Mouse (Mus musculus) heart, adult 2 months (tissue): Measurements from ENCODE around the gene Rpl18. TPM values are rescaled to one million over a fixed set of nuclear protein-coding genes. Genes with fewer than 3 reads are reported as not detected.

Experiments used
- DNase-seq, 2 experiments: peaks; one replicate each; pipeline ENCODE4 v3.0.0; 2021
- H3K27ac ChIP-seq: fragments of 200-600 bp; 2 replicates; pipeline ENCODE4 v1.8.1; 2022
- H3K27me3 ChIP-seq: fragments of 200-500 bp; 2 replicates; pipeline ENCODE4 v1.6.1; 2012; ENCODE audit warnings: mild to moderate bottlenecking, low read length, inconsistent platforms, mixed read lengths; ENCODE audit not compliant: control insufficient read depth, insufficient read depth
- H3K36me3 ChIP-seq: fragments of 200-500 bp; 2 replicates; pipeline ENCODE4 v1.6.1; 2012; ENCODE audit warnings: low read length, inconsistent platforms; ENCODE audit not compliant: control insufficient read depth, insufficient read depth
- H3K4me1 ChIP-seq: fragments of 200-500 bp; 2 replicates; pipeline ENCODE4 v1.6.1; 2011; ENCODE audit warnings: low read length; ENCODE audit not compliant: control insufficient read depth, insufficient read depth
- H3K4me3 ChIP-seq: fragments of 200-600 bp; 2 replicates; pipeline ENCODE4 v1.8.1; 2022
- H3K79me2 ChIP-seq: fragments of 200-500 bp; replicated peaks from 2 replicates; pipeline ENCODE4 v1.6.1; 2012; ENCODE audit warnings: mild to moderate bottlenecking, inconsistent platforms, low read length, moderate library complexity, mixed read lengths; ENCODE audit not compliant: control insufficient read depth, insufficient read depth
- H3K9ac ChIP-seq: fragments of 200-500 bp; 2 replicates; pipeline ENCODE4 v1.6.1; 2012; ENCODE audit warnings: low read depth, mild to moderate bottlenecking, control low read depth, inconsistent platforms, low read length, mixed read lengths
- CTCF ChIP-seq: fragments of 200-600 bp; IDR thresholded peaks from 2 replicates; pipeline ENCODE4 v1.8.1; 2022; ENCODE audit warnings: antibody characterized with exemption, mild to moderate bottlenecking, moderate library complexity
- EP300 ChIP-seq: fragments of 200-500 bp; IDR thresholded peaks from 2 replicates; pipeline ENCODE4 v1.6.1; 2011; ENCODE audit warnings: low read depth, low read length, control low read depth; ENCODE audit not compliant: insufficient read depth
- POLR2A ChIP-seq: fragments of 200-500 bp; IDR thresholded peaks from 2 replicates; pipeline ENCODE4 v1.6.1; 2011; ENCODE audit warnings: mild to moderate bottlenecking, low read depth, low read length, control low read depth; ENCODE audit not compliant: insufficient read depth
- WGBS: fragments of 180-500 bp; shearing (Covaris S2); methylation state at CpG from one replicate; pipeline ENCODE4 v1.1.7; 2018; 5-methylcytosine and 5-hydroxymethylcytosine counted together
- intact Hi-C: fragments of 180-260 bp; cut with DNase I; formaldehyde crosslinking; loops from one replicate; pipeline ENCODE4 v1.15.1; 2025
- polyA plus RNA-seq: library from polyadenylated mRNA; depleted of rRNA; stranded (reverse); fragments of >200 nt; gene quantifications from 2 replicates; pipeline ENCODE4 v1.2.3, GENCODE M21; 2012; rRNA removed
- total RNA-seq, 2 experiments: library from RNA; stranded (reverse); gene quantifications; 2 replicates each; pipeline ENCODE4 v1.2.3; 2021

Rpl18 gene
- total and polyA plus RNA-seq, 3 experiments = 496 to 697 (median 617) TPM

DNA sequence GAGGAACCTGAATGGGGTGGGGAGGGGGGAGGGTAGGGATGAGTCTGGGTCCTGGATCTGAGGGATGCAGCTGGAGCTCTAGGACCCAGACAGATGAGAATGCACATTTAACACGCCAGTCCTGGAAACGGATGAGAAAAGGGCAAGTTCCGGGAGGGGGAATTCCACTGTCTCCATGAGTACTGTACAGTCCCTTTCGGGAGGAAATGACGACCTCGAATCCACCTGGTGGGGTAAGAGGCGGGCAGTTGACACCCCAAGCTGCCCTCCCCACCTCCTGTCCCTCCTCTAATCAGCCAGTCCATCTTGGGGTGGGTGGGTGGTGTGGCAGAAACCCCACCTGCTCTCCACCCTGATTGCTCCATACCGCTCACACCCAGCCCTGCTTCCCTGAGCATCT is 50.7 kb downstream of the Rpl18 start:
- H3K36me3 ChIP-seq = no peaks in the 10 kb centered on the region
- DNase-seq = no peak
- H3K4me1 ChIP-seq = no peaks in the 10 kb centered on the region
- no peak for TF ChIP-seq EP300
- no peaks in the 10 kb centered on the region for H3K27me3 ChIP-seq
- H3K27ac ChIP-seq = no peak overlapping the region
- no peak overlapping the region for H3K4me3 ChIP-seq
- WGBS = 37% methylated on average over 8 of the region's 8 CpGs
- no peak overlapping the region for H3K9ac ChIP-seq
- intact Hi-C loops = no loop called here
- no peaks in the 10 kb centered on the region for H3K79me2 ChIP-seq

DNA sequence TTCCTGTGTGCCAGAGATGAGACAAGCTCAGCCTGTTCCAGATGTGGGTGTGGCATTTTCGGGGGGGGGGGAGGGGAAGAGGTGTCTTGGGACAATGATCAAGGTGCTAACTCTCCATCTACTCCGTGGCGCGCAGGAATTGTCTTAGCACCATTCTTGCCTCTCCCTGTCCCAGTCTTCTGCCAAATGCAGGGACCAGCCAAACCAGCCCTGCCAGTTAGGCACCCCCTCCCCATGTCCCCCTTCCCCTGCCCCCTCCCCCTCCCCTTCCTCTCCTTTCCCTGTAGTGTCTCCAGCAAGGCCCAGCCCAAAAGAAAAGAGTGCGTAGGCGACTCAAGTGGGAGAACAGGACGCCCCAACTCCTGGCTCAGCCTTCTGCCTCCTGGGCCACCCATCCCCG is 51.5 kb downstream of the Rpl18 start:
- Histone ChIP-seq H3K27me3 (no peaks in the 10 kb centered on the region), H3K4me3 (no peak overlapping the region), H3K4me1 (no peaks in the 10 kb centered on the region), H3K9ac (no peak overlapping the region), H3K36me3 (no peaks in the 10 kb centered on the region), H3K27ac (no peak overlapping the region), H3K79me2 (no peaks in the 10 kb centered on the region)
- no peak for TF ChIP-seq POLR2A
- TF ChIP-seq CTCF = no peak
- TF ChIP-seq EP300 = no peak
- intact Hi-C loops = no loop called here
- WGBS = 53% methylated on average over 8 of the region's 8 CpGs
- DNase-seq = no peak

DNA sequence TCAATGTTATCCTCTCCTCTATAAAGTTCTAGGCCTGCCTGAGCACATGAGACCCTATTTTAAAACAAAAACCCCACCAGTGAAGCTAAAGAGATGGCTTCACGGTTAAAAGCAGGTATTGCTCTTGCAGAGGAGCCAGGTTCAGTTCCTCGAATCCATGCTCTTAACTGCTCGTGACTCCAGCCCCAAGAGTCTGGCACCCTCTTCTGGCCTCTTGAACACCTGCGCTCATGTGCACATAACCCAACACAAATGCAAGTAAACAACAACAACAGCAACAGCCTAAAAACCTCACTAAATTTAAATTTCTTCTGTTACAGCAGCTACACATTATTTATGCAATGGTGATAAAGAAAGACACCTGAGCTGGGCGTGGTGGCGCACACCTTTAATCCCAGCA is 52.2 kb downstream of the Rpl18 start:
- Histone ChIP-seq H3K4me3 (no peak overlapping the region), H3K79me2 (no peaks in the 10 kb centered on the region), H3K4me1 (no peaks in the 10 kb centered on the region), H3K27ac (no peak overlapping the region), H3K36me3 (no peaks in the 10 kb centered on the region), H3K27me3 (no peaks in the 10 kb centered on the region), H3K9ac (no peak overlapping the region)
- intact Hi-C loops = no loop called here
- DNase-seq = no peak
- 95% methylated on average over 6 of the region's 6 CpGs for WGBS
- TF ChIP-seq POLR2A (no peak), CTCF (no peak), EP300 (no peak)

Other genes starting within 250 kb of the Rpl18 start
Only the 30 nearest of the 33 such genes appear.
- gene Dhdh, start 226.7 kb upstream of the Rpl18 start, total RNA-seq = 1 to 10 TPM; 8.2 to 8.9 TPM
- 6.4 and 10.1 TPM in 2 replicates for gene Dhdh, start 226.7 kb upstream of the Rpl18 start, polyA plus RNA-seq
- 100 to 1,000 TPM; 132 to 152 TPM for gene Nucb1, start 205.1 kb upstream of the Rpl18 start, total RNA-seq
- gene Nucb1, start 205.1 kb upstream of the Rpl18 start, polyA plus RNA-seq = 158 and 177 TPM in 2 replicates
- gene Ppp1r15a, start 189.2 kb upstream of the Rpl18 start, total RNA-seq = 10 to 100 TPM; 27.3 to 29.6 TPM
- gene Ppp1r15a, start 189.2 kb upstream of the Rpl18 start, polyA plus RNA-seq = 20.9 and 36.0 TPM in 2 replicates
- gene Plekha4, start 189.1 kb upstream of the Rpl18 start, total RNA-seq = 1 to 10 TPM; 2.9 to 3.2 TPM
- 6.7 and 7.2 TPM in 2 replicates for gene Plekha4, start 189.1 kb upstream of the Rpl18 start, polyA plus RNA-seq
- under 1 TPM in 1 of 2 experiments, not detected in 1; 0.76 TPM for gene Hsd17b14, start 160.6 kb upstream of the Rpl18 start, total RNA-seq
- 0.45 and 0.47 TPM in 2 replicates for gene Hsd17b14, start 160.6 kb upstream of the Rpl18 start, polyA plus RNA-seq
- 100 to 1,000 TPM; 219 to 306 TPM for gene Bcat2, start 145.3 kb upstream of the Rpl18 start, total RNA-seq
- 142 and 198 TPM in 2 replicates for gene Bcat2, start 145.3 kb upstream of the Rpl18 start, polyA plus RNA-seq
- not detected for gene Fgf21, start 100.0 kb upstream of the Rpl18 start, total RNA-seq
- gene Fgf21, start 100.0 kb upstream of the Rpl18 start, polyA plus RNA-seq = not detected in 2 replicates
- not detected for gene Fut1, start 98.2 kb upstream of the Rpl18 start, total RNA-seq
- gene Fut1, start 98.2 kb upstream of the Rpl18 start, polyA plus RNA-seq = 0.25 TPM in 1 of 2 replicates, not detected in the other
- under 1 TPM; 0.26 to 0.27 TPM for gene Izumo1, start 93.6 kb upstream of the Rpl18 start, total RNA-seq
- 0.29 and 0.70 TPM in 2 replicates for gene Izumo1, start 93.6 kb upstream of the Rpl18 start, polyA plus RNA-seq
- gene Rasip1, start 88.0 kb upstream of the Rpl18 start, total RNA-seq = 10 to 100 TPM; 25.0 to 25.5 TPM
- 30.5 and 30.9 TPM in 2 replicates for gene Rasip1, start 88.0 kb upstream of the Rpl18 start, polyA plus RNA-seq
- gene Mamstr, start 75.5 kb upstream of the Rpl18 start, total RNA-seq = 1 to 10 TPM; 3.8 to 4.0 TPM
- gene Mamstr, start 75.5 kb upstream of the Rpl18 start, polyA plus RNA-seq = 11.3 and 12.0 TPM in 2 replicates
- gene Fut2, start 49.1 kb upstream of the Rpl18 start, total RNA-seq = under 1 TPM; 0.50 to 0.60 TPM
- gene Fut2, start 49.1 kb upstream of the Rpl18 start, polyA plus RNA-seq = 1.1 and 1.9 TPM in 2 replicates
- gene Ntn5, start 31.4 kb upstream of the Rpl18 start, total RNA-seq = under 1 TPM; 0.18 to 0.26 TPM
- 0.47 TPM in 1 of 2 replicates, not detected in the other for gene Ntn5, start 31.4 kb upstream of the Rpl18 start, polyA plus RNA-seq
- under 1 TPM; 0.16 to 0.25 TPM for gene Sec1, start 21.1 kb upstream of the Rpl18 start, total RNA-seq
- gene Sec1, start 21.1 kb upstream of the Rpl18 start, polyA plus RNA-seq = 0.16 and 0.41 TPM in 2 replicates
- 1 to 10 TPM; 5.2 to 6.8 TPM for gene Car11, start 15.6 kb upstream of the Rpl18 start, total RNA-seq
- 10.6 and 14.4 TPM in 2 replicates for gene Car11, start 15.6 kb upstream of the Rpl18 start, polyA plus RNA-seq
- 100 to 1,000 TPM in 1 of 2 experiments, 1 to 10 TPM in 1; 6.4 to 134 TPM for gene Dbp, start 10.4 kb upstream of the Rpl18 start, total RNA-seq
- 49.3 and 93.6 TPM in 2 replicates for gene Dbp, start 10.4 kb upstream of the Rpl18 start, polyA plus RNA-seq
- 10 to 100 TPM; 15.9 to 18.2 TPM for gene Sphk2, start 2.5 kb downstream of the Rpl18 start, total RNA-seq
- 24.1 and 24.9 TPM in 2 replicates for gene Sphk2, start 2.5 kb downstream of the Rpl18 start, polyA plus RNA-seq
- under 1 TPM; 0.13 to 0.34 TPM for gene Fam83e, start 5.8 kb downstream of the Rpl18 start, total RNA-seq
- gene Fam83e, start 5.8 kb downstream of the Rpl18 start, polyA plus RNA-seq = 0.64 and 1.1 TPM in 2 replicates
- not detected for gene Spaca4, start 10.4 kb downstream of the Rpl18 start, total RNA-seq
- not detected in 2 replicates for gene Spaca4, start 10.4 kb downstream of the Rpl18 start, polyA plus RNA-seq
- gene Lmtk3, start 68.3 kb downstream of the Rpl18 start, total RNA-seq = under 1 TPM in 1 of 2 experiments, not detected in 1; 0.14 TPM
- gene Lmtk3, start 68.3 kb downstream of the Rpl18 start, polyA plus RNA-seq = 0.18 and 0.67 TPM in 2 replicates
- gene Sult2b1, start 69.2 kb downstream of the Rpl18 start, total RNA-seq = not detected
- gene Sult2b1, start 69.2 kb downstream of the Rpl18 start, polyA plus RNA-seq = 0.08 TPM in 1 of 2 replicates, not detected in the other
- 10 to 100 TPM; 59.1 to 61.9 TPM for gene Cyth2, start 99.1 kb downstream of the Rpl18 start, total RNA-seq
- gene Cyth2, start 99.1 kb downstream of the Rpl18 start, polyA plus RNA-seq = 27.3 and 33.0 TPM in 2 replicates
- under 1 TPM; 0.66 to 0.89 TPM for gene Kcnj14, start 109.3 kb downstream of the Rpl18 start, total RNA-seq
- 0.78 and 35.7 TPM in 2 replicates for gene Kcnj14, start 109.3 kb downstream of the Rpl18 start, polyA plus RNA-seq
- 10 to 100 TPM; 11.8 to 13.1 TPM for gene Grwd1, start 115.5 kb downstream of the Rpl18 start, total RNA-seq
- gene Grwd1, start 115.5 kb downstream of the Rpl18 start, polyA plus RNA-seq = 9.1 and 9.4 TPM in 2 replicates
- 100 to 1,000 TPM; 107 to 126 TPM for gene Kdelr1, start 157.3 kb downstream of the Rpl18 start, total RNA-seq
- 254 and 344 TPM in 2 replicates for gene Kdelr1, start 157.3 kb downstream of the Rpl18 start, polyA plus RNA-seq
- under 1 TPM; 0.31 to 0.43 TPM for gene Grin2d, start 162.9 kb downstream of the Rpl18 start, total RNA-seq
- gene Grin2d, start 162.9 kb downstream of the Rpl18 start, polyA plus RNA-seq = 0.56 and 0.92 TPM in 2 replicates
- not detected for gene Syngr4, start 181.3 kb downstream of the Rpl18 start, total RNA-seq
- 0.38 and 0.53 TPM in 2 replicates for gene Syngr4, start 181.3 kb downstream of the Rpl18 start, polyA plus RNA-seq
- 100 to 1,000 TPM; 113 to 132 TPM for gene Tmem143, start 181.5 kb downstream of the Rpl18 start, total RNA-seq
- 205 and 206 TPM in 2 replicates for gene Tmem143, start 181.5 kb downstream of the Rpl18 start, polyA plus RNA-seq
- 10 to 100 TPM; 24.2 to 29.2 TPM for gene Emp3, start 205.9 kb downstream of the Rpl18 start, total RNA-seq
- 59.7 and 77.7 TPM in 2 replicates for gene Emp3, start 205.9 kb downstream of the Rpl18 start, polyA plus RNA-seq
- 1 to 10 TPM in 1 of 2 experiments, under 1 TPM in 1; 0.94 to 1.0 TPM for gene Ccdc114, start 208.6 kb downstream of the Rpl18 start, total RNA-seq
- gene Ccdc114, start 208.6 kb downstream of the Rpl18 start, polyA plus RNA-seq = 1.7 and 2.1 TPM in 2 replicates